Mouse (Mus musculus): Measurements from ENCODE around the gene Lclat1.

- TF ChIP-seq GATA1 (IDR thresholded peaks at IDR 0.05; ENCODE audit: borderline replicate concordance, low read length) = no peak
- TF ChIP-seq FLI1 (IDR thresholded peaks at IDR 0.05; ENCODE audit: low read length) = no peak
These were observed 39.3 kb upstream of the Lclat1 start for GRCm38 (mm10) chr17:73068321-73068992.
